Mouse (Mus musculus) MEL (cell line): ENCODE results near the gene Tbck. TPM values are rescaled to one million over a fixed set of nuclear protein-coding genes. Genes with fewer than 3 reads are reported as not detected.

Experiments used
- DNase-seq: peaks from one replicate; pipeline ENCODE4 v3.0.0; 2011; ENCODE audit warnings: low read depth, low spot score
- H3K27ac ChIP-seq: 2 replicates; pipeline ENCODE4 v1.5.1; 2012; ENCODE audit warnings: low read depth, mild to moderate bottlenecking, control low read depth, low read length, moderate library complexity; ENCODE audit not compliant: control insufficient read depth
- H3K27me3 ChIP-seq, 2 experiments: fragments of 150-350 bp in 1 of 2; sonication (generic) in 1 of 2; 2 replicates each; pipeline ENCODE4 v1.6.1; 2012; ENCODE audit warnings: low read length in 2 of 2, mild to moderate bottlenecking in 2 of 2, improper control_type of control experiment in 1 of 2, moderate library complexity in 1 of 2; ENCODE audit not compliant: insufficient read depth in 2 of 2, control insufficient read depth in 1 of 2
- H3K36me3 ChIP-seq, 2 experiments: 2 replicates each; pipeline ENCODE4 v1.6.1; 2012 to 2014; ENCODE audit warnings: low read length in 2 of 2, improper control_type of control experiment in 1 of 2, inconsistent platforms in 1 of 2, mild to moderate bottlenecking in 1 of 2; ENCODE audit not compliant: insufficient read depth in 2 of 2, control insufficient read depth in 1 of 2
- H3K4me1 ChIP-seq, 2 experiments: fragments of 150-350 bp in 1 of 2; sonication (generic) in 1 of 2; 2 replicates each; pipeline ENCODE4 v1.6.1; 2012; ENCODE audit warnings: low read length in 2 of 2, improper control_type of control experiment in 1 of 2, mild to moderate bottlenecking in 1 of 2; ENCODE audit not compliant: insufficient read depth in 2 of 2, control insufficient read depth in 1 of 2
- H3K4me3 ChIP-seq, 2 experiments: fragments of 150-350 bp in 1 of 2; sonication (generic) in 1 of 2; 2 replicates each; pipeline ENCODE4 v1.5.1; 2012; ENCODE audit warnings: low read depth in 2 of 2, low read length in 2 of 2, mild to moderate bottlenecking in 2 of 2, moderate library complexity in 2 of 2, control low read depth in 1 of 2, improper control_type of control experiment in 1 of 2; ENCODE audit not compliant: control insufficient read depth in 1 of 2, insufficient read depth in 1 of 2
- H3K79me2 ChIP-seq: 2 replicates; pipeline ENCODE4 v1.6.1; 2012; ENCODE audit warnings: mild to moderate bottlenecking, low read length, moderate library complexity; ENCODE audit not compliant: control insufficient read depth, poor library complexity, insufficient read depth
- H3K9ac ChIP-seq: 2 replicates; pipeline ENCODE4 v1.6.1; 2012; ENCODE audit warnings: low read depth, mild to moderate bottlenecking, control low read depth, low read length, moderate library complexity; ENCODE audit not compliant: control insufficient read depth, poor library complexity, severe bottlenecking
- H3K9me3 ChIP-seq: fragments of 150-350 bp; sonication (generic); replicated peaks from 2 replicates; pipeline ENCODE4 v1.6.1; 2012; ENCODE audit warnings: mild to moderate bottlenecking, low read length, improper control_type of control experiment, moderate library complexity; ENCODE audit not compliant: insufficient read depth
- BHLHE40 ChIP-seq: IDR thresholded peaks from 2 replicates; pipeline ENCODE4 v1.6.1; 2012; ENCODE audit warnings: low read depth, mild to moderate bottlenecking, inconsistent platforms, low read length, improper control_type of control experiment, borderline replicate concordance
- CHD1 ChIP-seq: IDR thresholded peaks from 2 replicates; pipeline ENCODE4 v1.6.1; 2012; ENCODE audit warnings: low read depth, mild to moderate bottlenecking, inconsistent platforms, low read length, improper control_type of control experiment
- CHD2 ChIP-seq: IDR thresholded peaks from 2 replicates; pipeline ENCODE4 v1.6.1; 2011; ENCODE audit warnings: low read length, improper control_type of control experiment
- E2F4 ChIP-seq: IDR thresholded peaks from 2 replicates; pipeline ENCODE4 v1.6.1; 2011; ENCODE audit warnings: low read depth, low read length, improper control_type of control experiment, borderline replicate concordance
- ELF1 ChIP-seq: IDR thresholded peaks from 2 replicates; pipeline ENCODE4 v1.6.1; 2014; ENCODE audit warnings: low read depth, mild to moderate bottlenecking, inconsistent platforms, low read length, improper control_type of control experiment, moderate library complexity
- EP300 ChIP-seq, 2 experiments: IDR thresholded peaks; 2 replicates each; pipeline ENCODE4 v1.6.1; 2011; ENCODE audit warnings: improper control_type of control experiment in 2 of 2, low read length in 2 of 2, low read depth in 1 of 2, mild to moderate bottlenecking in 1 of 2
- ETS1 ChIP-seq: IDR thresholded peaks from 2 replicates; pipeline ENCODE4 v1.6.1; 2012; ENCODE audit warnings: low read depth, mild to moderate bottlenecking, inconsistent platforms, low read length, improper control_type of control experiment, moderate library complexity
- GABPA ChIP-seq: IDR thresholded peaks from 2 replicates; pipeline ENCODE4 v1.6.1; 2012; ENCODE audit warnings: low read depth, mild to moderate bottlenecking, inconsistent platforms, low read length, improper control_type of control experiment, moderate library complexity
- GATA1 ChIP-seq: IDR thresholded peaks from 2 replicates; pipeline ENCODE4 v1.6.1; 2011; ENCODE audit warnings: low read depth, low read length, improper control_type of control experiment
- HCFC1 ChIP-seq: IDR thresholded peaks from 2 replicates; pipeline ENCODE4 v1.6.1; 2012; ENCODE audit warnings: low read depth, mild to moderate bottlenecking, inconsistent platforms, low read length, improper control_type of control experiment, moderate library complexity
- KAT2A ChIP-seq: conservative IDR thresholded peaks from 2 replicates; pipeline ENCODE4 v1.6.1; 2012; ENCODE audit warnings: low read depth, low read length, improper control_type of control experiment, inconsistent platforms
- MXI1 ChIP-seq: IDR thresholded peaks from 2 replicates; pipeline ENCODE4 v1.6.1; 2011; ENCODE audit warnings: mild to moderate bottlenecking, low read depth, low read length, improper control_type of control experiment
- MYB ChIP-seq: IDR thresholded peaks from 2 replicates; pipeline ENCODE4 v1.6.1; 2011; ENCODE audit warnings: mild to moderate bottlenecking, low read depth, low read length, improper control_type of control experiment
- MYC ChIP-seq: IDR thresholded peaks from 2 replicates; pipeline ENCODE4 v1.6.1; 2011; ENCODE audit warnings: low read depth, mild to moderate bottlenecking, low read length, improper control_type of control experiment, moderate library complexity
- POLR2A ChIP-seq, 2 experiments: IDR thresholded peaks; 2 replicates each; pipeline ENCODE4 v1.6.1; 2011 to 2012; ENCODE audit warnings: low read length in 2 of 2, mild to moderate bottlenecking in 2 of 2, control low read depth in 1 of 2, improper control_type of control experiment in 1 of 2, low read depth in 1 of 2, moderate library complexity in 1 of 2; ENCODE audit not compliant: control insufficient read depth in 1 of 2, insufficient read depth in 1 of 2, poor library complexity in 1 of 2
- POLR2AphosphoS5 ChIP-seq: IDR thresholded peaks from 2 replicates; pipeline ENCODE4 v1.6.1; 2012; ENCODE audit warnings: low read depth, borderline replicate concordance, mild to moderate bottlenecking, inconsistent platforms, low read length, moderate library complexity, mixed read lengths
- RCOR1 ChIP-seq: IDR thresholded peaks from 2 replicates; pipeline ENCODE4 v1.6.1; 2012; ENCODE audit warnings: low read depth, mild to moderate bottlenecking, inconsistent platforms, low read length, improper control_type of control experiment
- SMC3 ChIP-seq: IDR thresholded peaks from 2 replicates; pipeline ENCODE4 v1.6.1; 2011; ENCODE audit warnings: low read depth, low read length, improper control_type of control experiment
- TCF12 ChIP-seq: IDR thresholded peaks from 2 replicates; pipeline ENCODE4 v1.6.1; 2014; ENCODE audit warnings: low read depth, mild to moderate bottlenecking, inconsistent platforms, low read length, improper control_type of control experiment, moderate library complexity
- USF2 ChIP-seq, 2 experiments: IDR thresholded peaks; 2 replicates each; pipeline ENCODE4 v1.6.1; 2011 to 2012; ENCODE audit warnings: improper control_type of control experiment in 2 of 2, low read length in 2 of 2, borderline replicate concordance in 1 of 2, inconsistent platforms in 1 of 2, low read depth in 1 of 2, mild to moderate bottlenecking in 1 of 2; ENCODE audit not compliant: insufficient read depth in 1 of 2
- ZC3H11A ChIP-seq: IDR thresholded peaks from 2 replicates; pipeline ENCODE4 v1.6.1; 2012; ENCODE audit warnings: low read depth, mild to moderate bottlenecking, inconsistent platforms, low read length, improper control_type of control experiment
- polyA plus RNA-seq, 2 experiments: library from polyadenylated mRNA; stranded (reverse) in 1 of 2; unstranded in 1 of 2; fragments of >175 nt in 1 of 2; fragments of >200 nt in 1 of 2; gene quantifications; 2 replicates each; pipeline versions ENCODE4 v1.2.1 to v1.2.4; 2012; ENCODE audit warnings: low replicate concordance in 2 of 2, low read depth in 1 of 2; ENCODE audit not compliant: insufficient read length in 2 of 2, insufficient read depth in 1 of 2, missing spikeins in 1 of 2
- total RNA-seq: library from RNA; depleted of rRNA; stranded (reverse); fragments of 300-350 nt; gene quantifications from 2 replicates; pipeline ENCODE4 v1.2.3, GENCODE M21; 2012

Tbck gene
- total and polyA plus RNA-seq, 3 experiments = 4.6 to 7.5 TPM; not detected in 1

GRCm38 (mm10) chr3:132787775-132788174, 103.8 kb downstream of the Tbck start:
- no peak overlapping the region for H3K4me3 ChIP-seq
- H3K9ac ChIP-seq = no peak overlapping the region
- no peaks in the 10 kb centered on the region for H3K9me3 ChIP-seq
- H3K36me3 ChIP-seq = peaks cover 0 to 4% of the 10 kb centered on the region in 2 experiments; a peak in 2 of 4 replicates
- peak; percentile 59 for DNase-seq
- no peaks in the 10 kb centered on the region for H3K27me3 ChIP-seq
- peaks cover 0 to 7% of the 10 kb centered on the region in 2 experiments; a peak in 3 of 4 replicates for H3K4me1 ChIP-seq
- H3K79me2 ChIP-seq = no peaks in the 10 kb centered on the region
- H3K27ac ChIP-seq = peak overlapping the region; percentile 41; the same call in 1 of the 2 replicates
- TF ChIP-seq GATA1 (peak; percentile 20; the same call in 1 of the 2 replicates), EP300 (IDR thresholded peaks at IDR 0.05; ENCODE audit: low read depth in 1 of 2, low read length in 2 of 2) (peak; percentile 27 to 28; a peak in 1 of 4 replicates), RCOR1 (no peak), ETS1 (peak; percentile 26; the same call in 1 of the 2 replicates)

- Histone ChIP-seq H3K79me2 (no peaks in the 10 kb centered on the region), H3K4me1 (peaks cover 0 to 7% of the 10 kb centered on the region in 2 experiments; a peak in 3 of 4 replicates), H3K27me3 (no peaks in the 10 kb centered on the region), H3K9me3 (no peaks in the 10 kb centered on the region), H3K36me3 (peaks cover 0 to 4% of the 10 kb centered on the region in 2 experiments; a peak in 2 of 4 replicates), H3K27ac (no peak overlapping the region), H3K9ac (no peak overlapping the region), H3K4me3 (no peak overlapping the region)
- TF ChIP-seq ZC3H11A (no peak), ETS1 (no peak), TCF12 (no peak), USF2 (IDR thresholded peaks at IDR 0.05; ENCODE audit: borderline replicate concordance in 1 of 2, insufficient read depth in 1 of 2, low read depth in 1 of 2, low read length in 2 of 2) (no peak), KAT2A (no peak), GABPA (no peak), BHLHE40 (no peak), CHD1 (no peak), POLR2AphosphoS5 (no peak), MYC (no peak), GATA1 (no peak), E2F4 (no peak), POLR2A (IDR thresholded peaks at IDR 0.05; ENCODE audit: control insufficient read depth in 1 of 2, insufficient read depth in 1 of 2, low read depth in 1 of 2, low read length in 2 of 2, poor library complexity in 1 of 2) (no peak), MYB (no peak), HCFC1 (no peak), SMC3 (no peak), MXI1 (no peak), ELF1 (no peak), CHD2 (no peak)
- DNase-seq = peak; percentile 20
Observed at GRCm38 (mm10) chr3:132791140-132791539, 107.2 kb downstream of the Tbck start.
